Mouse (Mus musculus): ENCODE results near the gene Pop7. TPM values are rescaled to one million over a fixed set of nuclear protein-coding genes. Genes with fewer than 3 reads are reported as not detected.

Gene Pop7
- total RNA-seq (2012; rRNA removed): 73.8 and 79.8 TPM in 2 replicates
- 10 to 100 TPM in 1 of 2 experiments, not detected in 1; 61.1 TPM for polyA plus RNA-seq (2012; ENCODE audit: insufficient read depth in 1 of 2, insufficient read length in 2 of 2, low read depth in 1 of 2, low replicate concordance in 2 of 2, missing spikeins in 1 of 2)

- Histone ChIP-seq H3K9ac (ENCODE audit: control insufficient read depth, low read depth, low read length, poor library complexity, severe bottlenecking) (peak within 1 kb of the TSS; percentile 88), H3K36me3 (ENCODE audit: control insufficient read depth in 1 of 2, insufficient read depth in 2 of 2, low read length in 2 of 2) (peaks cover 0 to 19% of the 10 kb centered on the region in 2 experiments; a peak in 3 of 4 replicates), H3K4me3 (ENCODE audit: control insufficient read depth in 1 of 2, insufficient read depth in 1 of 2, low read depth in 2 of 2, low read length in 2 of 2) (peak within 1 kb of the TSS; percentile 76 to 82), H3K4me1 (ENCODE audit: control insufficient read depth in 1 of 2, insufficient read depth in 2 of 2, low read length in 2 of 2) (peaks cover 4 to 11% of the 10 kb centered on the region in 2 experiments; a peak in 3 of 4 replicates), H3K9me3 (replicated peaks; ENCODE audit: insufficient read depth, low read length) (no peaks in the 10 kb centered on the region), H3K79me2 (ENCODE audit: control insufficient read depth, insufficient read depth, low read length, poor library complexity) (peaks cover 13% of the 10 kb centered on the region), H3K27me3 (ENCODE audit: control insufficient read depth in 1 of 2, insufficient read depth in 2 of 2, low read length in 2 of 2) (peaks cover 0 to 2% of the 10 kb centered on the region in 2 experiments; a peak in 1 of 4 replicates), H3K27ac (ENCODE audit: control insufficient read depth, low read depth, low read length) (peak within 1 kb of the TSS; percentile 97)
- DNase-seq (ENCODE audit: low read depth, low spot score): peak; percentile 99
- TF ChIP-seq TCF12 (IDR thresholded peaks at IDR 0.05; ENCODE audit: low read depth, low read length): peak; percentile 49
- TF ChIP-seq RAD21 (IDR thresholded peaks at IDR 0.05; ENCODE audit: low read depth, low read length): peak; percentile 19
- peak; percentile 93 for TF ChIP-seq HCFC1 (IDR thresholded peaks at IDR 0.05; ENCODE audit: low read depth, low read length)
- TF ChIP-seq GABPA (IDR thresholded peaks at IDR 0.05; ENCODE audit: low read depth, low read length): no peak
- no peak for TF ChIP-seq POLR2AphosphoS5 (IDR thresholded peaks at IDR 0.05; ENCODE audit: borderline replicate concordance, low read depth, low read length)
- TF ChIP-seq KAT2A (conservative IDR thresholded peaks at IDR 0.05; ENCODE audit: low read depth, low read length): peak; percentile 84
- no peak for TF ChIP-seq RCOR1 (IDR thresholded peaks at IDR 0.05; ENCODE audit: low read depth, low read length)
- no peak for TF ChIP-seq BHLHE40 (IDR thresholded peaks at IDR 0.05; ENCODE audit: borderline replicate concordance, low read depth, low read length)
- TF ChIP-seq JUND (IDR thresholded peaks at IDR 0.05; ENCODE audit: low read depth, low read length): no peak
- TF ChIP-seq MAX (IDR thresholded peaks at IDR 0.05; ENCODE audit: low read length): peak; percentile 89
- TF ChIP-seq MXI1 (IDR thresholded peaks at IDR 0.05; ENCODE audit: low read depth, low read length): peak; percentile 91
- TF ChIP-seq SIN3A (IDR thresholded peaks at IDR 0.05; ENCODE audit: low read length): peak; percentile 82
- no peak for TF ChIP-seq ZC3H11A (IDR thresholded peaks at IDR 0.05; ENCODE audit: low read depth, low read length)
- peak; percentile 80 for TF ChIP-seq NELFE (IDR thresholded peaks at IDR 0.05; ENCODE audit: low read depth, low read length)
- no peak for TF ChIP-seq TAL1 (IDR thresholded peaks at IDR 0.05; ENCODE audit: low read length)
- peak; percentile 82 for TF ChIP-seq POLR2AphosphoS2 (IDR thresholded peaks at IDR 0.05; ENCODE audit: low read length)
- TF ChIP-seq EP300 (IDR thresholded peaks at IDR 0.05; ENCODE audit: low read depth in 1 of 2, low read length in 2 of 2): no peak
- no peak for TF ChIP-seq MEF2A (IDR thresholded peaks at IDR 0.05; ENCODE audit: extremely low read depth, insufficient replicate concordance, low read depth, low read length, poor library complexity, severe bottlenecking)
- 0 out of 2 replicates have a peak, but pooled peaks have one; percentile 18 for TF ChIP-seq TBP (IDR thresholded peaks at IDR 0.05; ENCODE audit: low read depth, low read length)
- TF ChIP-seq CHD1 (IDR thresholded peaks at IDR 0.05; ENCODE audit: low read depth, low read length): no peak; the same call in 1 of the 2 replicates
- TF ChIP-seq NRF1 (IDR thresholded peaks at IDR 0.05; ENCODE audit: insufficient read depth, low read depth, low read length, poor library complexity, severe bottlenecking): peak; percentile 100
- peak; percentile 45 to 81 for TF ChIP-seq POLR2A (IDR thresholded peaks at IDR 0.05; ENCODE audit: control insufficient read depth in 1 of 2, insufficient read depth in 1 of 2, low read depth in 1 of 2, low read length in 2 of 2, poor library complexity in 1 of 2)
- no peak for TF ChIP-seq ZNF384 (IDR thresholded peaks at IDR 0.05; ENCODE audit: low read depth, low read length)
- TF ChIP-seq UBTF (IDR thresholded peaks at IDR 0.05; ENCODE audit: borderline replicate concordance, insufficient read depth, low read depth, low read length): no peak; the same call in 1 of the 2 replicates
- no peak for TF ChIP-seq MAFK (IDR thresholded peaks at IDR 0.05; ENCODE audit: borderline replicate concordance, low read depth, low read length)
- TF ChIP-seq ELF1 (IDR thresholded peaks at IDR 0.05; ENCODE audit: low read depth, low read length): peak; percentile 92
- TF ChIP-seq USF1 (IDR thresholded peaks at IDR 0.05; ENCODE audit: low read depth, low read length): peak; percentile 95
- TF ChIP-seq SMC3 (IDR thresholded peaks at IDR 0.05; ENCODE audit: low read depth, low read length): peak; percentile 41
- TF ChIP-seq CHD2 (IDR thresholded peaks at IDR 0.05; ENCODE audit: low read length): peak; percentile 96
- peak; percentile 37; the same call in 1 of the 2 replicates for TF ChIP-seq MAZ (IDR thresholded peaks at IDR 0.05; ENCODE audit: low read depth, low read length)
- no peak for TF ChIP-seq ZMIZ1 (IDR thresholded peaks at IDR 0.05; ENCODE audit: low read depth, low read length)
- peak; percentile 88 for TF ChIP-seq GATA1 (IDR thresholded peaks at IDR 0.05; ENCODE audit: low read depth, low read length)
- no peak for TF ChIP-seq E2F4 (IDR thresholded peaks at IDR 0.05; ENCODE audit: borderline replicate concordance, low read depth, low read length)
- TF ChIP-seq USF2 (IDR thresholded peaks at IDR 0.05; ENCODE audit: borderline replicate concordance in 1 of 2, insufficient read depth in 1 of 2, low read depth in 1 of 2, low read length in 2 of 2): peak in 1 of 2 experiments; percentile 65; a peak in 3 of 4 replicates
Measured at GRCm38 (mm10) chr5:137501709-137502666, at the start of gene Pop7. Gene Pop7, minus strand, starts transcription at chr5:137502518.
